Mouse (Mus musculus): ENCODE results near the gene Ttc38.

Ttc38 gene

DNA sequence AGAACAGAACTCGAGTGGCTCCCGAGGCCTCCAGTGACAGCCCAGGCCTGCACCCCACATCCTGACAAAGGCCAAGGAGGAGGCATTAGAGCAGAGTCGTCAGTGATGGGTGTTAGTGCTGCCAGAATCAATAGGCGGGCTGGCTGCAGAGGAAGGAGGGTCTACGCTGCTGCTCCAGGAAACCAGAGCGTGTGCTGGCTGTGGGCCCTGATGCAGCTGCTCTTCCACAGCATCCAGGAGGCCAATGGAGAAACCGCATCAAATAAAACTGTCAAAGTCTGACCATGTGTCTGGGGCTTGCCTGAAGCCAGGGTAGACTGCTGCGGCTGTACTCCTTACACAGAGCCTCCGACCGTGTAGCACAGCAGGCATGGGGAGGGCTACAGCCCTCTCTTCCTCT, 65.0 kb downstream of the Ttc38 start:
- no peak for DNase-seq

DNA sequence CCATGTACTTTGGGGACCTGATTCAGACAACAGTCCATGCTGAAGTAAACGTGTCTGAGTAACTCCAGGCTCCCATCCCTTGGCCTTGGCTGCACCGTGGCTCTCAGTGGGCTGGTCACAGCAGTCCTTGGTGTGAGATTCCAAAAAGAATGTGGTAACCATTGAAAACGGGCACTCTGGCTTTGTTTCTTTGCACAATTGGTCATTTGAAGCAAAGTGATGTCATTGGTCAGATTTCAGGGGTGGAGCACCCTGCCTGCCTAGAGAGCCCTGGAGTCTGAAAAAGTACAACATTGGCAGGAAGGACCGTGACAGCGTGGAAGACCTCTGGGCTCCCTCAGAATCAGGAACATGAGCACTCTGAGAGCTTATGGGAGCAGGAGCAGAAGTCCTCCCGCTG, 67.3 kb downstream of the Ttc38 start:
- DNase-seq: no peak

DNA sequence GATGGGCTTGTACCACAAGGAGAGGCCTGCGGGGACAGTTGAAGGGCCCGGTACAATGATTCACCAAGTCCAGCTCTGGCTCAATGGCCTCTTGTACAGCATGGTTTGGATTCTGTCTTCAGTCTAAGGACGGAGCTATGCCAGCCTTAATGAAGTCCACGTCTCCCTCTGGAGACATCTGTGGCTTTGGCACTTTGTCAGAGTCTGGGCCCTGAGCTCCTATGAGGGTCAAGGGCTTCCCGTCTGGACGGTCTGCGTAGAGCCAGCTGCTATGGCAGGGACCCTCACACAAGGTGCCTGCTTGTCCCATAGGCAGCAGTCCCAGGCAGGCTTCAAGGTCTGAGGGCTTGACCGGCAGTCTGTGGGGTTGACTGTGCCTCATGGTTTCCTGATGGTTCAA, 68.2 kb downstream of the Ttc38 start:
- DNase-seq: no peak

DNA sequence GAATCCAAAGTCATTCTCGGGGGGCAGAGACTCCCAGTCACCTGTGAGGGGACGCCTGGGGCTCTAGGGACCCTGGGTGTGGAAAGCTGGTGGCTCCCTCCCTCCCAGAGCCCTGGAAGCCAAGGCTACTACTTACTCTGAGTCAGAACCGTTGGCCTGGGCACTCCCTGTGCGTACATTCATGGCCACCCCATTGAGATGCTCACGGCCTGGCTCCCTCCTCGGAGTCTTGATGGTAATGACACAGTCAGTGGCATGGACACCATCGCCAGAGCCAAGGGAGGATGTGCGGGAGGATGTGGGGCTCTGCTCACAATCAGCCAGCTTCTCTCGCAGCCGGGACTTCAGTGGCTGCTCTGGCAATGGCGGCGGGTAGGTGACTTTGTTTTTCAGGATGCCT, 68.7 kb downstream of the Ttc38 start:
- DNase-seq: no peak

DNA sequence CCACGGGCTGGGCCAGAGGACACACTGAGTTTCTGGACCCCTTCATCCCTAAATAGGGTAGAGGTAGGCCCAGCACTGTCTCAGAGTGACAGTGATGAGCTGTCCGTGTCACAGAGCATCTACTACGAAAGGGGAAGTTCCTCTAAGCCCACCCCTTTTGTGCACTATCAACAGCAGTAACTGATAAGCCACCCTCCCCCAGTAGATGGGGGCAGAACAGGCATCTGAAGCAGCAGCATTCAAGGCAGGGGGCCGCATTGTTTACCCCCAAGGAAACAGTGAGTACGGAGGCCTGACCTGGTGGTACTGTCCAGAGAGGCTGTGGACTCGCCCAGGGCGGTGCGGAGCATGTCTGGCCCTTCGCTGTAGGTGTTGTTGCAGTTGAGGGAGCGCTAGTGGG, 70.4 kb downstream of the Ttc38 start:
- no peak for DNase-seq

DNA sequence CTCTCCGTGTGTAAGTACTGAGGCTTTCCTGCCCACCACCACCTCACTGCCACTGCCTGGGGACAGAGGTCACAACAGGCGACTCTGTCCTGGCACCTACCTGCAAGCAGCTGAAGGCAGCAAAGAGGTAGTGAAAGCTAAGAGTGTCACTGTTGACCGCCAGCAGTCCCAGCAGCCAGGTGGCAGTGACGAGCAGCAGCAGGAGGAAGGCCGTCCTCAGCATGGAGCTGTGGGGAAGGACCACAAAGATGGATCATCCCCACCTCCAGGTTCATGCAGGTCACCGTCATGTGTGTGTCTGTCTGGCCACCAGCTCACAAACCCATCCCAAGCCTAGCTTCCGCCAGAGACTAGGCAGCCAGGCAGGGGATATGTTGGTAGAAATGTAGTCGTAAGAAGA, 71.7 kb downstream of the Ttc38 start:
- peak; percentile 17 to 45 for DNase-seq
